Mouse (Mus musculus) embryonic facial prominence, embryonic 11.5 days (tissue): ENCODE measurements around the gene Stum. TPM values are rescaled to one million over a fixed set of nuclear protein-coding genes. Genes with fewer than 3 reads are reported as not detected.

Experiments
- ATAC-seq: fragments of 200-750 bp; cut with Nextera tagmentation; replicated peaks from 2 replicates; pipeline ENCODE4 v1.8.0; 2017; ENCODE audit warnings: low read depth; ENCODE audit not compliant: insufficient number of reproducible peaks, low FRiP score, low TSS enrichment
- DNase-seq: peaks from one replicate; pipeline ENCODE4 v3.0.0-alpha.2; 2015; ENCODE audit warnings: low spot score
- H3K27ac ChIP-seq: fragments of 300-500 bp; sonication (generic); replicated peaks from 2 replicates; pipeline ENCODE4 v1.5.1; 2014; ENCODE audit warnings: mild to moderate bottlenecking, low read depth, low read length, control low read depth
- H3K27me3 ChIP-seq: fragments of 300-500 bp; sonication (generic); 2 replicates; pipeline ENCODE4 v1.6.1; 2014; ENCODE audit warnings: mild to moderate bottlenecking, low read length, moderate library complexity, mixed read lengths; ENCODE audit not compliant: control insufficient read depth, insufficient read depth
- H3K36me3 ChIP-seq: fragments of 300-500 bp; sonication (generic); replicated peaks from 2 replicates; pipeline ENCODE4 v1.6.1; 2014; ENCODE audit warnings: low read depth, mild to moderate bottlenecking, low read length, moderate library complexity, mixed read lengths; ENCODE audit not compliant: control insufficient read depth, insufficient read depth
- H3K4me1 ChIP-seq: fragments of 300-500 bp; sonication (generic); 2 replicates; pipeline ENCODE4 v1.6.1; 2014; ENCODE audit warnings: low read length, mixed read lengths; ENCODE audit not compliant: control insufficient read depth, insufficient read depth
- H3K4me2 ChIP-seq: fragments of 300-500 bp; sonication (generic); 2 replicates; pipeline ENCODE4 v1.6.1; 2014; ENCODE audit warnings: low read depth, mild to moderate bottlenecking, control low read depth, low read length, moderate library complexity
- H3K4me3 ChIP-seq: fragments of 300-500 bp; sonication (generic); 2 replicates; pipeline ENCODE4 v1.5.1; 2014; ENCODE audit warnings: low read depth, low read length, control low read depth
- H3K9ac ChIP-seq: fragments of 300-500 bp; sonication (generic); replicated peaks from 2 replicates; pipeline ENCODE4 v1.6.1; 2014; ENCODE audit warnings: mild to moderate bottlenecking, control low read depth, low read length
- H3K9me3 ChIP-seq: fragments of 300-500 bp; sonication (generic); replicated peaks from 2 replicates; pipeline ENCODE4 v1.6.1; 2016; ENCODE audit warnings: mild to moderate bottlenecking, low read length, inconsistent platforms, mixed read lengths; ENCODE audit not compliant: control insufficient read depth
- WGBS: fragments of 180-500 bp; shearing (Covaris S2); extraction: QIAGEN DNeasy Blood & Tissue Kit; methylation state at CpG from one replicate; pipeline ENCODE4 v1.1.7; 2014; 5-methylcytosine and 5-hydroxymethylcytosine counted together
- polyA plus RNA-seq: library from polyadenylated mRNA; unstranded; fragments of >200 nt; fragmentation: Nextera tagmentation; extraction: Ambion mirVana; gene quantifications from 2 replicates; pipeline ENCODE4 v1.2.1, GENCODE M21; 2014

The Stum gene
- polyA plus RNA-seq, 1 experiment from 2014 or later: 1.3 TPM

DNA sequence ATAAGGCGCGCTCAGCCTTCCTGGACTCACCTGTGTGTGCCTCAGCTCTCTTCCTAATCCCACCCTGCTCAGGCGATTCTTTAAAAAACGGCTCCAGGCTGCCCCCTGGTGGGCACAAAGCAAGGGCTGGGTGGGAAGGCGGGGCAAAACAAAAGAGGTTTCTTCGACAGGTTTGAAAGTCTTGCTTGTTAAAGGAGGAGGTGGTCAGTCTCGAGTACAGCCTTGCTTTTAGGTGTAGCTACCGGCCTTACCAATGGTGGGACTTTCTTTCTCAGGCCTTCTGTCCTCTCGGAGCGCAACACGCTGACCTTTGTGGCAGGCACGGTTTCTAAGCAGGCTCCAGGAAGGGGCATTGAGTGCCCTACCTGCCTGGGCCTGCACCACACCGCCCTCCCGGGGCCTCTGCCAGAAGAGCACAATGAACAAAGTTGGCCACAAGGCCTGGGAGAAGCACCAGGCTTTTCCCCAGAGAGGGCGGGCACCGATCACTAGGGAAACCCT is 76.1 kb downstream of the Stum start:
- 11% methylated on average over 16 of the region's 16 CpGs for WGBS
- no peaks in the 10 kb centered on the region for H3K9me3 ChIP-seq
- H3K4me1 ChIP-seq: peaks cover 5% of the 10 kb centered on the region; the same call in 1 of the 2 replicates
- no peak overlapping the region for H3K4me3 ChIP-seq
- H3K27ac ChIP-seq: no peak overlapping the region
- no peak; the same call in 1 of the 2 replicates for ATAC-seq
- peak overlapping the region; percentile 46; the same call in 1 of the 2 replicates for H3K9ac ChIP-seq
- DNase-seq: peak; percentile 85
- no peaks in the 10 kb centered on the region for H3K36me3 ChIP-seq
- no peaks in the 10 kb centered on the region for H3K27me3 ChIP-seq
- peak overlapping the region; percentile 31 for H3K4me2 ChIP-seq

GRCm38 (mm10) chr1:180406336-180407035 is 76.8 kb downstream of the Stum start:
- ATAC-seq: no peak

DNA sequence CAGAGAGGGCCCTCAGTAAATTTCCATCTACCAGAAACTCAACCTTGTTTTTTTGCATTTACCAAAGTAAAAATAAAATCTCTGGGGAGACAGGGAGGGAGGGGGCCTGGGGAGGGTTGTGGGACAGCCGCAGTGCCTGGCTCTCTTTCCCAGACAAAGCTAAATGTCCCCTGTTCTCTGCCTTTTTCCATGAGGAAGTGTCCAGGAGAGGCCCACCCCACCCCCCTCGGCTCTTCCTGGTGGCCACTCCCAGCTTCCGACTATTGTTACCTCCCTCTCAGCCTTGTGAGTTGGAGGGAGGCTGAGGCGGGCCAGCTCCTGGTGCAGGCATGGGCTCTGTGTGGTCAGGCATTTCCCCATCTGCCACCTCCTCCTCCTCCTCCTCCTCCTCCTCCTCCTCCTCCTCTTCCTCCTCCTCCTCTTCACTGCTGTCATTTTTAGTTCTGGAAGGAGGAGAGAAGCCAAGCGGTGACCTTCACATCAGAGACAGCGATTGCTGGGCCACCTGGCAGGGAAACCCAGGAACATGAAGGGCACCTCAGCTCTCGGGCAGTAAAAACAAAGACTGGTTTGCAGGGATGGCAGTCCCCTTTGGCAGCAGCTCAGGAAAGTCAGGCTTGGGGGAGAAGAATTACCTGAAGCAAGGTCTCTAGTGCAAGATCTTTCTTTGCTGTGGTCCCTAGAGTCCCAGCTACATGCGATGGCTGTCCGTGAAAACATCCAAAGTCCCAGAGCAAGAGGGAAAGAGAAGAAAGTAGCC is 77.5 kb downstream of the Stum start:
- H3K9me3 ChIP-seq: no peaks in the 10 kb centered on the region
- no peaks in the 10 kb centered on the region for H3K27me3 ChIP-seq
- ATAC-seq (no peak), DNase-seq (no peak)
- H3K36me3 ChIP-seq: no peaks in the 10 kb centered on the region
- WGBS: 80% methylated on average over 9 of the region's 9 CpGs
- H3K4me3 ChIP-seq: no peak overlapping the region
- H3K4me1 ChIP-seq: peaks cover 5% of the 10 kb centered on the region; the same call in 1 of the 2 replicates
- no peak overlapping the region for H3K4me2 ChIP-seq
- H3K9ac ChIP-seq: no peak overlapping the region
- H3K27ac ChIP-seq: no peak overlapping the region; the same call in 1 of the 2 replicates

More at GRCm38 (mm10) chr1:180406336-180407035, 76.8 kb downstream of the Stum start:
- Histone ChIP-seq H3K27ac (no peak overlapping the region), H3K9ac (no peak overlapping the region), H3K4me1 (peaks cover 5% of the 10 kb centered on the region; the same call in 1 of the 2 replicates), H3K4me2 (no peak overlapping the region), H3K9me3 (no peaks in the 10 kb centered on the region), H3K4me3 (no peak overlapping the region), H3K27me3 (no peaks in the 10 kb centered on the region), H3K36me3 (no peaks in the 10 kb centered on the region)
- 77% methylated on average over 11 of the region's 11 CpGs for WGBS
- no peak for DNase-seq

DNA sequence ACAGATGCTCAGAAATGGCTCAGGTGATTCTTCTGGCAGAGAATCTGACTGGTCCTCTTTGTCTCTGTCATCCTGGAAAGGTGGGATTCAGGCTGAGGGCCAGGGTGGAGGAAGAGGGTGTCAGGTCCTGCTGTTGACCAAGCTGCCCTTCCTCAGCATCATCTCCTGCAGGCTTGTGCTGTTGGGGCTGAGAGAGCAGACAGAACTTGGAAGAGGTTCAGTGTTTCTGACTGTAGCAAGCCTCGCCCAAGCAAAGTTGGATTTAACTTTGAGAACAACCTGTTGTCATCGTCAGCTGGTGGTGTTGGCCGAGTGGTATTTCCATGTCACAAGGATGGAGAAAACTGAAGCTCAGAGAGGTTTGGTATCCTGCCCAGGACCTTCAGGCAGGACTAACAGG is 78.6 kb downstream of the Stum start:
- H3K4me2 ChIP-seq: no peak overlapping the region
- H3K4me1 ChIP-seq: peaks cover 5% of the 10 kb centered on the region; the same call in 1 of the 2 replicates
- H3K27ac ChIP-seq: peak overlapping the region; percentile 78
- no peaks in the 10 kb centered on the region for H3K36me3 ChIP-seq
- H3K9me3 ChIP-seq: no peaks in the 10 kb centered on the region
- no peak overlapping the region; the same call in 1 of the 2 replicates for H3K9ac ChIP-seq
- WGBS: 93% methylated on average over 3 of the region's 3 CpGs
- no peak for DNase-seq
- H3K4me3 ChIP-seq: no peak overlapping the region
- ATAC-seq: no peak
- H3K27me3 ChIP-seq: no peaks in the 10 kb centered on the region

GRCm38 (mm10) chr1:180403694-180404606 is 79.4 kb downstream of the Stum start:
- H3K4me2 ChIP-seq: no peak overlapping the region
- 59% methylated on average over 32 of the region's 32 CpGs for WGBS

DNA sequence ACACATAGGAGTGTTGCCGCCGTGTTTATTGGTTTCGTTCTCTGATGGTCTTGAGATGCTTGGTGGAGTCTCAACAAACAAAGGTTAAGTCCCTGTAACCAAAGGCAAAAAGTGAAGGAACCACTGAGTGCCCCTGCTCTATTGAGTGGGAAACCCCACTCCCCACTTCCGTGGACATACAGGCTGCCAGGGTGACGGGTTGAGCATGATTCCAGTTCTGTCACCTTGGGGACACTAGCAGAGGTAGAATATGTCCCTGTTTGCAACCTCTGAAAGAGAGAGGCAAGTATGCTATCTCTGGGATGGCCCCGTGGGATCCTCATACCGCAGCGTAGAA is 80.0 kb downstream of the Stum start:
- peak overlapping the region; percentile 78; the same call in 1 of the 2 replicates for H3K27ac ChIP-seq
- H3K4me2 ChIP-seq: no peak overlapping the region
- H3K9me3 ChIP-seq: no peaks in the 10 kb centered on the region
- no peaks in the 10 kb centered on the region for H3K36me3 ChIP-seq
- H3K4me3 ChIP-seq: no peak overlapping the region
- H3K4me1 ChIP-seq: peaks cover 5% of the 10 kb centered on the region; the same call in 1 of the 2 replicates
- H3K27me3 ChIP-seq: no peaks in the 10 kb centered on the region
- H3K9ac ChIP-seq: no peak overlapping the region
- no peak for ATAC-seq
- DNase-seq: no peak
- WGBS: 89% methylated on average over 8 of the region's 8 CpGs

More at GRCm38 (mm10) chr1:180403694-180404606, 79.4 kb downstream of the Stum start:
- no peaks in the 10 kb centered on the region for H3K36me3 ChIP-seq
- H3K27ac ChIP-seq: peak overlapping the region; percentile 78
- ATAC-seq (no peak), DNase-seq (peak; percentile 32)
- no peak overlapping the region for H3K4me3 ChIP-seq
- no peaks in the 10 kb centered on the region for H3K27me3 ChIP-seq
- peaks cover 5% of the 10 kb centered on the region; the same call in 1 of the 2 replicates for H3K4me1 ChIP-seq
- H3K9me3 ChIP-seq: no peaks in the 10 kb centered on the region
- H3K9ac ChIP-seq: no peak overlapping the region; the same call in 1 of the 2 replicates

DNA sequence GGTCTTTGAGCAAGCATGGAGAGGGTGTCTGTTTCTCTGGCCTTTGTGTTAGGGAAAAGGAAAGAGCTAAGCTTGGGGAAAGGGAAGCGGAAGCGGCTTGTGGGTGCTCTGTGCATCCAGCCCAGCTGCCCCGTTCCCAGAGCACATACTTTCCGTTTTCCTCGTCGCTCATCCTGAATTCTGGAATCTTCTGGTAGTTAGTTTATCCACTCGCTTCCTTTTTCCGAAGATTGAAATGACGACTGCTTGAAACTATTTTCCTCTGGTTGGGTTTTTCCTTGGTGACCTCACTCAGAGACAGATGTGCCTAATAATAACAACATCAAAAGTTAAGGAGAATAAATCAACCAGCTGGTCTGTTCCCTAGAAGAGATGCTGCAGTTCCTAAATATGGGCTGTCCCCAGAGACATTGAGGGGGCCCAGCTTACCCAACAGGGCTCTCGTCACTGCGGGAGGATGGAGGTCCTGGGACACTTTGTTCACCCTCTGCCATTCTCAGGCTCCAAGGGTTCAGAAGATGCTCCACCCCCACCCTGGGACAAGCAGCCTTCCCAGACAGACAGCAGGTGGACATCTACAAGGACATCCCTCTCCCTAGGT is 80.7 kb downstream of the Stum start:
- Histone ChIP-seq H3K27me3 (no peaks in the 10 kb centered on the region), H3K9ac (no peak overlapping the region), H3K27ac (no peak overlapping the region), H3K4me1 (0 out of 2 replicates have a peak, but pooled peaks cover 5% of the 10 kb centered on the region), H3K9me3 (no peaks in the 10 kb centered on the region), H3K4me2 (no peak overlapping the region), H3K36me3 (no peaks in the 10 kb centered on the region), H3K4me3 (no peak overlapping the region)
- DNase-seq: no peak
- no peak for ATAC-seq
- WGBS: 86% methylated on average over 11 of the region's 11 CpGs
